Mouse (Mus musculus) liver, adult 2 months (tissue): ENCODE measurements at regions not wholly inside any gene's neighbourhood (a gene's known extent, or its start where the extent isn't known, plus 50 kb on each side); places are given as distances from the start of the nearest gene placed in this dataset.

Experiments
- DNase-seq: peaks from one replicate; pipeline ENCODE4 v3.0.0-alpha.2; 2011; ENCODE audit warnings: low read depth, low spot score; ENCODE audit errors: extremely low read depth
- H3K27ac ChIP-seq: fragments of 200-500 bp; replicated peaks from 2 replicates; pipeline ENCODE4 v1.5.1; 2012; ENCODE audit warnings: low read depth, mild to moderate bottlenecking, control low read depth, inconsistent platforms, low read length; ENCODE audit not compliant: insufficient read depth
- H3K27me3 ChIP-seq: fragments of 200-500 bp; 2 replicates; pipeline ENCODE4 v1.6.1; 2012; ENCODE audit warnings: mild to moderate bottlenecking, moderate library complexity, low read length, inconsistent platforms; ENCODE audit not compliant: control insufficient read depth, insufficient read depth
- H3K36me3 ChIP-seq: fragments of 200-500 bp; 2 replicates; pipeline ENCODE4 v1.6.1; 2012; ENCODE audit warnings: low read length, inconsistent platforms; ENCODE audit not compliant: control insufficient read depth, insufficient read depth
- H3K4me1 ChIP-seq: fragments of 200-500 bp; 2 replicates; pipeline ENCODE4 v1.6.1; 2011; ENCODE audit warnings: low read length; ENCODE audit not compliant: control insufficient read depth, insufficient read depth
- H3K4me3 ChIP-seq: fragments of 200-500 bp; 2 replicates; pipeline ENCODE4 v1.5.1; 2011; ENCODE audit warnings: low read depth, mild to moderate bottlenecking, control low read depth, low read length, moderate library complexity; ENCODE audit not compliant: insufficient read depth
- H3K79me2 ChIP-seq: fragments of 200-500 bp; 2 replicates; pipeline ENCODE4 v1.6.1; 2012; ENCODE audit warnings: inconsistent platforms, mild to moderate bottlenecking, low read length, moderate library complexity; ENCODE audit not compliant: control insufficient read depth, insufficient read depth
- H3K9ac ChIP-seq: fragments of 200-500 bp; 2 replicates; pipeline ENCODE4 v1.6.1; 2012; ENCODE audit warnings: low read depth, mild to moderate bottlenecking, control low read depth, inconsistent platforms, low read length
- CTCF ChIP-seq: fragments of 200-500 bp; IDR thresholded peaks from 2 replicates; pipeline ENCODE4 v1.5.1; 2011; ENCODE audit warnings: low read depth, low read length, control low read depth
- POLR2A ChIP-seq: fragments of 200-500 bp; IDR thresholded peaks from 2 replicates; pipeline ENCODE4 v1.6.1; 2011; ENCODE audit warnings: low read length, control low read depth; ENCODE audit not compliant: insufficient read depth; ENCODE audit errors: extremely low read depth
- WGBS: fragments of 180-500 bp; shearing (Covaris S2); methylation state at CpG from one replicate; pipeline ENCODE4 v1.1.7; 2018; 5-methylcytosine and 5-hydroxymethylcytosine counted together

GRCm38 (mm10) chr2:148500235-148500936 is 57.0 kb upstream of the Cd93 start:
- Histone ChIP-seq H3K27me3 (no peaks in the 10 kb centered on the region), H3K4me1 (peaks cover 3% of the 10 kb centered on the region; the same call in 1 of the 2 replicates), H3K36me3 (no peaks in the 10 kb centered on the region), H3K9ac (no peak overlapping the region), H3K4me3 (no peak overlapping the region), H3K27ac (no peak overlapping the region), H3K79me2 (no peaks in the 10 kb centered on the region)
- DNase-seq = no peak
- 88% methylated on average over 6 of the region's 6 CpGs for WGBS
- TF ChIP-seq POLR2A (no peak), CTCF (no peak)

GRCm38 (mm10) chr2:148497452-148498302 is 54.3 kb upstream of the Cd93 start:
- Histone ChIP-seq H3K36me3 (no peaks in the 10 kb centered on the region), H3K79me2 (no peaks in the 10 kb centered on the region), H3K27ac (no peak overlapping the region), H3K4me3 (no peak overlapping the region), H3K4me1 (peaks cover 5% of the 10 kb centered on the region; the same call in 1 of the 2 replicates), H3K27me3 (no peaks in the 10 kb centered on the region), H3K9ac (no peak overlapping the region)
- DNase-seq = no peak
- TF ChIP-seq CTCF (no peak), POLR2A (no peak)
- WGBS = 80% methylated on average over 12 of the region's 12 CpGs

DNA sequence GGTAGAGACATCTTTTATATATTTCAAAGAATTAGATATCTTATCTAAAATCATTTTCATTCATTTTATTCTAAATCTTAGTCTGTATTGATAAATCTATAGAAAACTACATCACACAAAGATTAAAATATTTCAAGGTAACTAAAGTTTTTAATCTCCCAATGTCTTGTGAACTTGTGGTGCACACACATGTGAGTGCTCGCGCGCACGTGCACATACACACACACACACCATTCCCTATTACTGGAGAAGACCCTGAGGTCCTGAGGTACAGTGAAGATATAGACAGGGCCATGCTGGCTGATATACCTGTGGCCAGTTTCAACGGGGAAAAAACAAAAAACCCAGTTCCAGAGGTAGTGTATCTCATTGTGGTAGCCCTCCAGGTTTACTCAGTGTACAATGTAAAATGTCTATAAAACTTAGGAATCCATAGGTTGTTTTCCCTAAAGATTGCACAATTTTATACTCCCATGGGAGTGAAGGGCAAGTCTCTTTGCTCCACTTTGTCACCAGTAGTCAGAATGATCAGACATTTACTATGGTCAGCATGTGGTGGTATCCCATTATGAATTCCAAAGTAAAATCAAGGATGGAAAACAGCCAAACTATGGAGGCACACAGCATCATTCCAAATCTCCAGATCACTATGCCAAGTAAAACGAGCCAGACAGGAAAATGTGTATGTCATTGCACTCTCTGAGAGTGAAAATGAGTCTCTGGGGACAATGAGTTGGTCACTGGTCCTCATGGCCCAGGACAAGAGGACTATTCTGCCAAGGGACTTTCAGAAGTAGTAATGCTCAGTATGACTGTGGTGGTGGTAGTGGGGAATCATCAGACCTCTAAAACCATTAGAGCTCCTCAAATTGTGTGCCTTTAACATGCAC is 53.0 kb upstream of the Cd93 start:
- DNase-seq = no peak
- TF ChIP-seq POLR2A (no peak), CTCF (no peak)
- H3K36me3 ChIP-seq = no peaks in the 10 kb centered on the region

DNA sequence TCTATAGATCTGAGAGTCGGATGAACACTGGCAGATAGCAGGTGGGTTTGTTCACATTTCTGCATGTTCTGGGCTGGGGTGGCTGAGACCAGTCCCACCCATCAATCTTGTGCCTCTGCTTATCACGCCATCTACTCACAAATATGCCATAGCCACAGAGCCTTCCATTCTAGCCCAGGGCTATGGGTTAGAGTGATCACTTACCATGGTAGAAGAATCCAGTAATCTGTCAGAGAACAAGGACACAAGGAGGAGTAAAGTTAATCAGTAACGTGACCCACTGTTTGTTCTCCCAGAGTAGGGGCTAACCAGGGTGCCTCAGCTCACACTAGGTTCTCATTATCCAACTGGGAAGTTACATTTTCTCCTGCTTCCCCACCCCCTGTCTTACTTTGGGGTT is 52.1 kb upstream of the Cd93 start:
- Histone ChIP-seq H3K27ac (no peak overlapping the region), H3K4me3 (no peak overlapping the region), H3K27me3 (no peaks in the 10 kb centered on the region), H3K9ac (no peak overlapping the region), H3K79me2 (no peaks in the 10 kb centered on the region), H3K4me1 (peaks cover 10% of the 10 kb centered on the region), H3K36me3 (no peaks in the 10 kb centered on the region)
- TF ChIP-seq CTCF (no peak), POLR2A (no peak)
- peak; percentile 77 for DNase-seq
- 57% methylated on average over 3 of the region's 3 CpGs for WGBS

More for the DNA sequence above, 53.0 kb upstream of the Cd93 start:
- Histone ChIP-seq H3K27ac (no peak overlapping the region), H3K4me1 (peaks cover 10% of the 10 kb centered on the region), H3K4me3 (no peak overlapping the region), H3K27me3 (no peaks in the 10 kb centered on the region), H3K9ac (no peak overlapping the region), H3K79me2 (no peaks in the 10 kb centered on the region)
- WGBS = 86% methylated on average over 6 of the region's 6 CpGs

- Histone ChIP-seq H3K36me3 (no peaks in the 10 kb centered on the region), H3K27ac (no peak overlapping the region), H3K4me1 (peaks cover 10% of the 10 kb centered on the region), H3K27me3 (no peaks in the 10 kb centered on the region), H3K79me2 (no peaks in the 10 kb centered on the region), H3K9ac (no peak overlapping the region), H3K4me3 (no peak overlapping the region)
- no peak for DNase-seq
- TF ChIP-seq POLR2A (no peak), CTCF (no peak)
These were observed 49.9 kb upstream of the Cd93 start for GRCm38 (mm10) chr2:148493281-148493680.
